Mouse (Mus musculus) kidney, adult 2 months (tissue): ENCODE measurements around the gene Iqcg.

ENCODE experiments used
- CTCF ChIP-seq: fragments of 200-500 bp; conservative IDR thresholded peaks from 2 replicates; pipeline ENCODE4 v1.5.1; 2011; ENCODE audit warnings: low read depth, mild to moderate bottlenecking, control low read depth, low read length, moderate library complexity, mixed read lengths; ENCODE audit not compliant: insufficient read depth, insufficient read length
- POLR2A ChIP-seq: fragments of 200-500 bp; IDR thresholded peaks from one replicate; pipeline ENCODE4 v1.6.1; 2011; ENCODE audit warnings: low read depth, low read length, control low read depth

- TF ChIP-seq CTCF (no peak), POLR2A (no peak)
These were observed 17.0 kb upstream of the Iqcg start for GRCm38 (mm10) chr16:33072871-33073557.
